Mouse (Mus musculus): ENCODE measurements at regions not wholly inside any gene's neighbourhood (a gene's known extent, or its start where the extent isn't known, plus 50 kb on each side); places are given as distances from the start of the nearest gene placed in this dataset.

- Histone ChIP-seq H3K4me3 (ENCODE audit: low read length) (no peak overlapping the region), H3K4me2 (replicated peaks; ENCODE audit: low read depth, low read length) (no peak overlapping the region), H3K9ac (ENCODE audit: low read depth, low read length) (no peak overlapping the region), H3K27ac (ENCODE audit: low read depth, low read length) (no peak overlapping the region), H3K36me3 (ENCODE audit: control insufficient read depth, insufficient read depth, low read length) (no peaks in the 10 kb centered on the region), H3K9me3 (ENCODE audit: control insufficient read depth, low read length) (no peaks in the 10 kb centered on the region), H3K4me1 (ENCODE audit: control insufficient read depth, insufficient read depth, low read length) (no peaks in the 10 kb centered on the region), H3K27me3 (ENCODE audit: control insufficient read depth, insufficient read depth, low read length) (peaks cover 4% of the 10 kb centered on the region; the same call in 1 of the 2 replicates)
- no peak for ATAC-seq (ENCODE audit: low FRiP score, low TSS enrichment)
- 80% methylated on average over 8 of the region's 8 CpGs for WGBS
These were observed 434.1 kb upstream of the Ccnh start for GRCm38 (mm10) chr13:84754821-84755725.

- no peak overlapping the region for H3K27ac ChIP-seq (ENCODE audit: low read depth, low read length)
- no peak overlapping the region for H3K9ac ChIP-seq (ENCODE audit: low read depth, low read length)
- 90% methylated on average over 6 of the region's 6 CpGs for WGBS
- peaks cover 4% of the 10 kb centered on the region; the same call in 1 of the 2 replicates for H3K27me3 ChIP-seq (ENCODE audit: control insufficient read depth, insufficient read depth, low read length)
- H3K4me3 ChIP-seq (ENCODE audit: low read length), result no peak overlapping the region
- H3K4me2 ChIP-seq (replicated peaks; ENCODE audit: low read depth, low read length), result no peak overlapping the region
- H3K4me1 ChIP-seq (ENCODE audit: control insufficient read depth, insufficient read depth, low read length), result no peaks in the 10 kb centered on the region
- H3K36me3 ChIP-seq (ENCODE audit: control insufficient read depth, insufficient read depth, low read length), result no peaks in the 10 kb centered on the region
- H3K9me3 ChIP-seq (ENCODE audit: control insufficient read depth, low read length), result no peaks in the 10 kb centered on the region
- ATAC-seq (ENCODE audit: low FRiP score, low TSS enrichment), result no peak
These were observed 432.3 kb upstream of the Ccnh start for GRCm38 (mm10) chr13:84756796-84757335.

GRCm38 (mm10) chr13:84757896-84758567 is 431.2 kb upstream of the Ccnh start:
- no peaks in the 10 kb centered on the region for H3K36me3 ChIP-seq (ENCODE audit: control insufficient read depth, insufficient read depth, low read length)
- H3K9ac ChIP-seq (ENCODE audit: low read depth, low read length), result no peak overlapping the region
- no peaks in the 10 kb centered on the region for H3K4me1 ChIP-seq (ENCODE audit: control insufficient read depth, insufficient read depth, low read length)
- H3K9me3 ChIP-seq (ENCODE audit: control insufficient read depth, low read length), result no peaks in the 10 kb centered on the region
- no peak overlapping the region for H3K4me2 ChIP-seq (replicated peaks; ENCODE audit: low read depth, low read length)
- H3K4me3 ChIP-seq (ENCODE audit: low read length), result no peak overlapping the region
- no peak overlapping the region for H3K27ac ChIP-seq (ENCODE audit: low read depth, low read length)
- WGBS, result 51% methylated on average over 10 of the region's 10 CpGs
- peaks cover 4% of the 10 kb centered on the region; the same call in 1 of the 2 replicates for H3K27me3 ChIP-seq (ENCODE audit: control insufficient read depth, insufficient read depth, low read length)
- peak; percentile 43 for ATAC-seq (ENCODE audit: low FRiP score, low TSS enrichment)

GRCm38 (mm10) chr13:84758568-84758900 is 430.7 kb upstream of the Ccnh start:
- Histone ChIP-seq H3K4me2 (replicated peaks; ENCODE audit: low read depth, low read length) (no peak overlapping the region), H3K27me3 (ENCODE audit: control insufficient read depth, insufficient read depth, low read length) (peaks cover 4% of the 10 kb centered on the region; the same call in 1 of the 2 replicates), H3K27ac (ENCODE audit: low read depth, low read length) (no peak overlapping the region), H3K4me3 (ENCODE audit: low read length) (no peak overlapping the region), H3K9me3 (ENCODE audit: control insufficient read depth, low read length) (no peaks in the 10 kb centered on the region), H3K9ac (ENCODE audit: low read depth, low read length) (no peak overlapping the region), H3K4me1 (ENCODE audit: control insufficient read depth, insufficient read depth, low read length) (no peaks in the 10 kb centered on the region), H3K36me3 (ENCODE audit: control insufficient read depth, insufficient read depth, low read length) (no peaks in the 10 kb centered on the region)
- ATAC-seq (ENCODE audit: low FRiP score, low TSS enrichment), result peak; percentile 96
- WGBS, result 1% methylated on average over 6 of the region's 6 CpGs

- 70% methylated on average over 7 of the region's 7 CpGs for WGBS
- ATAC-seq (ENCODE audit: low FRiP score, low TSS enrichment), result no peak
These were observed 430.1 kb upstream of the Ccnh start for GRCm38 (mm10) chr13:84759061-84759460.

GRCm38 (mm10) chr13:84760471-84760870 is 428.7 kb upstream of the Ccnh start:
- H3K4me3 ChIP-seq (ENCODE audit: low read length), result no peak overlapping the region
- no peak overlapping the region for H3K27ac ChIP-seq (ENCODE audit: low read depth, low read length)
- ATAC-seq (ENCODE audit: low FRiP score, low TSS enrichment), result no peak
- H3K9me3 ChIP-seq (ENCODE audit: control insufficient read depth, low read length), result no peaks in the 10 kb centered on the region
- no peaks in the 10 kb centered on the region for H3K36me3 ChIP-seq (ENCODE audit: control insufficient read depth, insufficient read depth, low read length)
- no peak overlapping the region for H3K9ac ChIP-seq (ENCODE audit: low read depth, low read length)
- H3K4me1 ChIP-seq (ENCODE audit: control insufficient read depth, insufficient read depth, low read length), result no peaks in the 10 kb centered on the region
- peaks cover 4% of the 10 kb centered on the region; the same call in 1 of the 2 replicates for H3K27me3 ChIP-seq (ENCODE audit: control insufficient read depth, insufficient read depth, low read length)
- no peak overlapping the region for H3K4me2 ChIP-seq (replicated peaks; ENCODE audit: low read depth, low read length)
- WGBS, result 71% methylated on average over 3 of the region's 3 CpGs

More at GRCm38 (mm10) chr13:84759061-84759460, 430.1 kb upstream of the Ccnh start:
- Histone ChIP-seq H3K4me3 (ENCODE audit: low read length) (no peak overlapping the region), H3K27ac (ENCODE audit: low read depth, low read length) (no peak overlapping the region), H3K36me3 (ENCODE audit: control insufficient read depth, insufficient read depth, low read length) (no peaks in the 10 kb centered on the region), H3K9ac (ENCODE audit: low read depth, low read length) (no peak overlapping the region), H3K9me3 (ENCODE audit: control insufficient read depth, low read length) (no peaks in the 10 kb centered on the region), H3K4me2 (replicated peaks; ENCODE audit: low read depth, low read length) (no peak overlapping the region), H3K27me3 (ENCODE audit: control insufficient read depth, insufficient read depth, low read length) (peaks cover 4% of the 10 kb centered on the region; the same call in 1 of the 2 replicates), H3K4me1 (ENCODE audit: control insufficient read depth, insufficient read depth, low read length) (no peaks in the 10 kb centered on the region)

- H3K4me1 ChIP-seq (ENCODE audit: control insufficient read depth, insufficient read depth, low read length), result no peaks in the 10 kb centered on the region
- H3K27me3 ChIP-seq (ENCODE audit: control insufficient read depth, insufficient read depth, low read length), result peaks cover 4% of the 10 kb centered on the region; the same call in 1 of the 2 replicates
- ATAC-seq (ENCODE audit: low FRiP score, low TSS enrichment), result no peak
- WGBS, result 68% methylated on average over 8 of the region's 8 CpGs
- no peaks in the 10 kb centered on the region for H3K9me3 ChIP-seq (ENCODE audit: control insufficient read depth, low read length)
- H3K27ac ChIP-seq (ENCODE audit: low read depth, low read length), result no peak overlapping the region
- H3K36me3 ChIP-seq (ENCODE audit: control insufficient read depth, insufficient read depth, low read length), result no peaks in the 10 kb centered on the region
- H3K4me3 ChIP-seq (ENCODE audit: low read length), result no peak overlapping the region
- H3K9ac ChIP-seq (ENCODE audit: low read depth, low read length), result no peak overlapping the region
- H3K4me2 ChIP-seq (replicated peaks; ENCODE audit: low read depth, low read length), result no peak overlapping the region
These were observed 428.2 kb upstream of the Ccnh start for GRCm38 (mm10) chr13:84760978-84761377.

GRCm38 (mm10) chr13:84761821-84762220 is 427.4 kb upstream of the Ccnh start:
- Histone ChIP-seq H3K27me3 (ENCODE audit: control insufficient read depth, insufficient read depth, low read length) (peaks cover 4% of the 10 kb centered on the region; the same call in 1 of the 2 replicates), H3K9me3 (ENCODE audit: control insufficient read depth, low read length) (no peaks in the 10 kb centered on the region), H3K36me3 (ENCODE audit: control insufficient read depth, insufficient read depth, low read length) (no peaks in the 10 kb centered on the region), H3K27ac (ENCODE audit: low read depth, low read length) (no peak overlapping the region), H3K4me1 (ENCODE audit: control insufficient read depth, insufficient read depth, low read length) (no peaks in the 10 kb centered on the region), H3K4me2 (replicated peaks; ENCODE audit: low read depth, low read length) (no peak overlapping the region), H3K4me3 (ENCODE audit: low read length) (no peak overlapping the region), H3K9ac (ENCODE audit: low read depth, low read length) (no peak overlapping the region)
- WGBS, result 49% methylated on average over 4 of the region's 4 CpGs
- no peak for ATAC-seq (ENCODE audit: low FRiP score, low TSS enrichment)

- H3K9me3 ChIP-seq (ENCODE audit: control insufficient read depth, low read length), result no peaks in the 10 kb centered on the region
- no peak overlapping the region for H3K27ac ChIP-seq (ENCODE audit: low read depth, low read length)
- no peak overlapping the region for H3K4me2 ChIP-seq (replicated peaks; ENCODE audit: low read depth, low read length)
- H3K27me3 ChIP-seq (ENCODE audit: control insufficient read depth, insufficient read depth, low read length), result no peaks in the 10 kb centered on the region
- H3K36me3 ChIP-seq (ENCODE audit: control insufficient read depth, insufficient read depth, low read length), result no peaks in the 10 kb centered on the region
- no peak overlapping the region for H3K4me3 ChIP-seq (ENCODE audit: low read length)
- 59% methylated on average over 1 of the region's 1 CpGs for WGBS
- no peak for ATAC-seq (ENCODE audit: low FRiP score, low TSS enrichment)
- no peaks in the 10 kb centered on the region for H3K4me1 ChIP-seq (ENCODE audit: control insufficient read depth, insufficient read depth, low read length)
- no peak overlapping the region for H3K9ac ChIP-seq (ENCODE audit: low read depth, low read length)
These were observed 425.3 kb upstream of the Ccnh start for GRCm38 (mm10) chr13:84763916-84764315.
